Mouse (Mus musculus) liver, embryonic 14.5 days (tissue): ENCODE data around the gene Cacna1a. TPM values are rescaled to one million over a fixed set of nuclear protein-coding genes. Genes with fewer than 3 reads are reported as not detected.
"Not testable (repeated sequence)": the region's sequence is repeated elsewhere in the genome, so short reads cannot be mapped to it uniquely, and the experiment has no call there.

Experiments used
- ATAC-seq: fragments of 200-750 bp; cut with Nextera tagmentation; 2 replicates; pipeline ENCODE4 v1.8.0; 2017; ENCODE audit warnings: moderate number of reproducible peaks, mild to moderate bottlenecking, moderate library complexity; ENCODE audit not compliant: insufficient read depth
- DNase-seq, 3 experiments: peaks; one replicate each; pipeline ENCODE4 v3.0.0-alpha.2; 2012 to 2013; ENCODE audit warnings: low read depth in 3 of 3, low spot score in 3 of 3
- H3K27ac ChIP-seq: fragments of 300-500 bp; sonication (generic); 2 replicates; pipeline ENCODE4 v1.5.1; 2014; ENCODE audit warnings: moderate library complexity, mild to moderate bottlenecking, control low read depth, inconsistent platforms
- H3K27me3 ChIP-seq: fragments of 300-500 bp; sonication (generic); 2 replicates; pipeline ENCODE4 v1.6.1; 2014; ENCODE audit warnings: mild to moderate bottlenecking, low read length, moderate library complexity; ENCODE audit not compliant: control insufficient read depth, insufficient read depth
- H3K36me3 ChIP-seq: fragments of 300-500 bp; sonication (generic); replicated peaks from 2 replicates; pipeline ENCODE4 v1.6.1; 2014; ENCODE audit warnings: low read depth; ENCODE audit not compliant: control insufficient read depth, insufficient read depth
- H3K4me1 ChIP-seq, 2 experiments: fragments of 200-500 bp in 1 of 2; fragments of 300-500 bp in 1 of 2; sonication (generic) in 1 of 2; replicated peaks; 2 replicates each; pipeline ENCODE4 v1.6.1; 2012 to 2014; ENCODE audit warnings: antibody characterized with exemption in 1 of 2, inconsistent platforms in 1 of 2, low read length in 1 of 2; ENCODE audit not compliant: control insufficient read depth in 2 of 2, insufficient read depth in 2 of 2
- H3K4me2 ChIP-seq: fragments of 300-500 bp; sonication (generic); 2 replicates; pipeline ENCODE4 v1.6.1; 2014; ENCODE audit warnings: low read depth, mild to moderate bottlenecking, control low read depth, moderate library complexity
- H3K4me3 ChIP-seq, 2 experiments: fragments of 200-500 bp in 1 of 2; fragments of 300-500 bp in 1 of 2; sonication (generic) in 1 of 2; 2 replicates each; pipeline ENCODE4 v1.5.1; 2012 to 2014; ENCODE audit warnings: low read depth in 2 of 2, low read length in 2 of 2, mild to moderate bottlenecking in 2 of 2, control low read depth in 1 of 2, inconsistent platforms in 1 of 2, moderate library complexity in 1 of 2; ENCODE audit not compliant: insufficient read depth in 1 of 2
- H3K9ac ChIP-seq: fragments of 300-500 bp; sonication (generic); replicated peaks from 2 replicates; pipeline ENCODE4 v1.6.1; 2014; ENCODE audit warnings: mild to moderate bottlenecking, control low read depth, moderate library complexity
- H3K9me3 ChIP-seq: fragments of 300-500 bp; sonication (generic); 2 replicates; pipeline ENCODE4 v1.6.1; 2016; ENCODE audit warnings: low read length, mixed read lengths; ENCODE audit not compliant: control insufficient read depth
- CTCF ChIP-seq: IDR thresholded peaks from 2 replicates; pipeline ENCODE4 v1.5.1; 2016; ENCODE audit warnings: antibody characterized with exemption, low read depth, control low read depth
- EP300 ChIP-seq: IDR thresholded peaks from 2 replicates; pipeline ENCODE4 v1.6.1; 2016; ENCODE audit warnings: antibody characterized with exemption, low read depth
- WGBS: fragments of 180-500 bp; shearing (Covaris S2); extraction: QIAGEN DNeasy Blood & Tissue Kit; methylation state at CpG from one replicate; pipeline ENCODE4 v1.1.7; 2014; ENCODE audit not compliant: insufficient replicate concordance; 5-methylcytosine and 5-hydroxymethylcytosine counted together
- polyA plus RNA-seq, 2 experiments: library from polyadenylated mRNA; depleted of rRNA in 1 of 2; stranded (reverse) in 1 of 2; unstranded in 1 of 2; fragments of >200 nt; fragmentation: Nextera tagmentation in 1 of 2; extraction: Ambion mirVana in 1 of 2; gene quantifications; 2 replicates each; pipeline versions ENCODE4 v1.2.1 to v1.2.3; 2012 to 2014

The Cacna1a gene
- polyA plus RNA-seq, 2 experiments: 0.61 to 1.5 TPM

DNA sequence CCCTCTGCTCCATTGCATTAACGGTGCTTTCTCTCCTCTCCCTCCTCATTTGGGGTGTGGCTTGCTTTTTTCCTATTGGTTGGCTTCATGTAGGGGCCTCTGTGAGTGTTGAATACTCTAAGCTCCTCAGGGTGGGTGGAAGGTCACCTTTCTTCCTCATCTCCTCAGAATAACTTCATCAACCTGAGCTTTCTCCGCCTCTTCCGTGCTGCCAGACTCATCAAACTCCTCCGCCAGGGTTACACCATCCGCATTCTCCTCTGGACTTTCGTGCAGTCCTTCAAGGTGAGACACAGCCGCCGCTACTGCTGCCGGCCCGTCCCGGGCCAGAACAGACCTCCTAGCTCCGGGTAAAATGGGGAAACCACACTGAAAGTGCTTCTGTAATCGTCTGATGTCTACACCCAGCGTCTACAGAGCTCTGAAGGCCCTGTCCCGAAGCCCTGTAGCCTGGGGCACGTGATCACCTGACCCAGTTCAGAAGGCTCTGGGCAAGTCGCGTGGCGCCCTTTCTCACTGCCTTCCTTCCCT lies 213.0 kb downstream of the Cacna1a start:
- Histone ChIP-seq H3K4me1 (no peaks in the 10 kb centered on the region), H3K9me3 (no peaks in the 10 kb centered on the region), H3K36me3 (no peaks in the 10 kb centered on the region), H3K27ac (no peak overlapping the region), H3K9ac (no peak overlapping the region), H3K4me3 (no peak overlapping the region), H3K27me3 (peaks cover 32% of the 10 kb centered on the region), H3K4me2 (peak overlapping the region; percentile 38; the same call in 1 of the 2 replicates)
- no peak for ATAC-seq
- TF ChIP-seq EP300 (no peak), CTCF (no peak)
- no peak for DNase-seq
- 3% methylated on average over 19 of the region's 19 CpGs for WGBS

DNA sequence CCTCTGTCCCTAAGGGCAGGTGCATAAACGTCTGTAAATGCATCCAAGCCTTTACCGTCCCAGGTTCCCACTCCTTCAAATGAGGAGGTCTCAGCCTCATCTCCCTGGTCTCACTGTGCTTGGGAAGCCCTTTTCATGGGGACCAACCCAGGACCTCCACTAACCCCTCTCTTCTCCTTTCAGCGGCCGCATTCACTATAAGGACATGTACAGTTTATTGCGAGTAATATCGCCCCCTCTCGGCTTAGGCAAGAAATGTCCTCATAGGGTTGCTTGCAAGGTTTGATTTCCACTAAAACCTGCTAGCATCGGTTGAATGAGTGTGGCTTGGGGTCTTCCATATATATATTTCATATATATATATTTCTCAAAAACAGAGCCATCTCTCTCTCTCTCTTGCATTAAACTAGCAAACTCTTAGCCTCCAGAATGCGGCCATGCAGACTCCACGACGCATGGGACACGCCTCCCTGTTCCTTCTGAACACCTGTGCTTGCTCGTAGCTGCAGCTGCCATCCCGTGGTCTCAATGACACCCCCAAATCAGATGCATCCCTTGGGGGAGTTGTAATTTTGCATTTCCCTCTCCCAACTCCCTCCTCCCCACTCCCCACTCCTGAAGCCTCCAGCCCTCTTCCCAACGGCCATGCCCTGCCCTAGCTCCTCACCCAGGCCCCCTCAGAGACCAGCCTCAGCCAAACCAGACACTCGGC lies 226.4 kb downstream of the Cacna1a start:
- H3K4me2 ChIP-seq: no peak overlapping the region
- no peak overlapping the region for H3K27ac ChIP-seq
- H3K9me3 ChIP-seq: no peaks in the 10 kb centered on the region
- no peak overlapping the region for H3K9ac ChIP-seq
- DNase-seq (peak in 1 of 3 experiments; percentile 15), ATAC-seq (no peak)
- H3K4me3 ChIP-seq: no peak overlapping the region
- TF ChIP-seq CTCF (peak; percentile 67), EP300 (no peak)
- H3K27me3 ChIP-seq: peaks cover 9% of the 10 kb centered on the region
- H3K4me1 ChIP-seq: no peaks in the 10 kb centered on the region
- H3K36me3 ChIP-seq: no peaks in the 10 kb centered on the region
- 31% methylated on average over 16 of the region's 16 CpGs for WGBS

DNA sequence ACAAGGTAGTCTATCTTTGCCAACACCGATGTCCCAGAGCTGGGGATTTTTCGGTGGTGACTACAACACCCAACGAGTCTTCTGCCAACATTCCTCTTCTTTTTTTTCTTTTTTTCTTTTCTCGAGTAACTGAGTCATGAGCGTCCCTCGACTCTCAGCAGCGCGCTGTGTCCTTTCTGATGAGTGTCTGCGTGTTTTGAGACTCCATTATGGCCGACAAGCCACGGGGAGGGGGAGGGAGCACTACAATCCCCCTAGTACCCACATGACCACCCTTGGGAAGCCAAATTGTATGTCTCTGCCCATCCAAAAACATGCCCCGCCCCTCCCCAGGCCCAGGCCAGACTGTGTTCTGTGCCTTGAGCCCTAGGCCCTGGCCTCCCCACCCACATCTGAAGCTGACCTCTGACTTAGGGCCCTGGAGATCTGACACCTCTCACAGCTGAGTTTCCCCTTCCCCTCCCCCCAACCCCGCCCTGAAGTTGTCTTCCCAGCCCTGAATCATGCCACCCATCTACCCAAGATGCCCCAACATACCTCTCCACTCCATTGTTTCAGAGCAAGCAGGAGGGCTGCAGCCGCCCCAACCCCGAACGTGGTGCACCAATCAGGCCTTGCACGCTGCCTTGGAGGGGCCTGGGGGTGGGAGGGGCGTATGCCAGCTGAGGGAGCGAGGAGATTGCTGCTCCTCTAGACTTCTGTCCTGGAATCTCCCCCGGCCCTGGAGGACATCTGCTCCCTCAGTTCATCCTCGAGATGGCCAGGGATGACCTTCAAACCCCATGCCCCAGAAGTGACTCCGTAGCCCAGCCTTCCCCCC lies 227.6 kb downstream of the Cacna1a start:
- DNase-seq (no peak), ATAC-seq (no peak)
- H3K4me1 ChIP-seq: no peaks in the 10 kb centered on the region
- no peak overlapping the region for H3K4me2 ChIP-seq
- TF ChIP-seq EP300 (no peak), CTCF (no peak)
- no peak overlapping the region for H3K27ac ChIP-seq
- no peak overlapping the region for H3K4me3 ChIP-seq
- H3K9me3 ChIP-seq: no peaks in the 10 kb centered on the region
- peaks cover 9% of the 10 kb centered on the region for H3K27me3 ChIP-seq
- H3K9ac ChIP-seq: no peak overlapping the region
- H3K36me3 ChIP-seq: no peaks in the 10 kb centered on the region
- WGBS: 44% methylated on average over 22 of the region's 22 CpGs

DNA sequence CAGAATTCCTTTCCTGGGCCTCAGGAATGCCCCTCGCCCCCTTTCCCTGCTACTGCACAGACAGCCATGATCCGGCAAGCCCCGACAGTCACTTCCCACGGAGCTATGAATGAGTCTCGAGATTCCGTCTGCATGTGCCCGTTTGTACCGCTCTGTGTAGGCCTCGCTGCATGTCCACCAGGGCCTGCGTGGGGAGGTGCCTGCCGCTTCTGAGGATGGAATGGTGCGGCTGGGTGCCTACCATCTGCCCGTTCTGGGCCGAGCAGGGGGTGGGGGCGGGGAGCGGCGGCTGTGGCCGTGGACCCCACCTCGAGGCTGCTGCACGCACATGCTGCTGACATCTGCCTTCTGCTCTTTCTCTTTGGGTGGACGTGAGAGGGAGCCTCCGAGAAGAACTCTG lies 228.8 kb downstream of the Cacna1a start:
- Histone ChIP-seq H3K4me1 (no peaks in the 10 kb centered on the region), H3K4me3 (no peak overlapping the region), H3K9me3 (no peaks in the 10 kb centered on the region), H3K4me2 (no peak overlapping the region), H3K27me3 (peaks cover 9% of the 10 kb centered on the region), H3K36me3 (no peaks in the 10 kb centered on the region), H3K9ac (no peak overlapping the region), H3K27ac (no peak overlapping the region)
- ATAC-seq (no peak), DNase-seq (no peak)
- WGBS: 46% methylated on average over 22 of the region's 22 CpGs
- TF ChIP-seq CTCF: no peak
- no peak for TF ChIP-seq EP300

DNA sequence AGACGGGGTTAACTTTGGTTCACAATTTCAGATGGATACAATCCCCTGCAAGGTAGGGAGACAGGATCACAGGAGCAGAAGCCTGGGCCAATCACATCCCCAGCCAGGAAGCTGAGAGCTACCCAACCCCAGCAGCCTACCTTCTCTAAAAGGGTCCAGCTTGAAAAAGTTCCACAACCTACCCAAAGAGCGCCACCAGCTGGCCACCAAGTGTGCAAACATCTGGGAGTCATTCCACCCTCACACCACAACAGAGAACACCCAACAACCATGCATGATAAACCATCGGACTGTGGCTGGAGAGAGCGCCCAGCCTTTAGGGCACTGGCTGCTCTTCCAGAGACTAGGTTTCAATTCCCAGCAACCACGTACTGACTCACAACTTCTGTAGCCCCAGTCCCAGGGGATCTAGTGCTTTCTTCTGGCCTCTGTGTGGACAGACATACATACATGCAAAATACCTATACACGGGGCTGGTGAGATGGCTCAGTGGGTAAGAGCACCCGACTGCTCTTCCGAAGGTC lies 232.9 kb downstream of the Cacna1a start:
- Histone ChIP-seq H3K4me3 (no peak overlapping the region), H3K4me1 (peaks cover 4 to 10% of the 10 kb centered on the region in 2 experiments; a peak in 3 of 4 replicates), H3K27me3 (peaks cover 6% of the 10 kb centered on the region), H3K27ac (no peak overlapping the region), H3K9me3 (no peaks in the 10 kb centered on the region), H3K4me2 (no peak overlapping the region), H3K9ac (no peak overlapping the region), H3K36me3 (no peaks in the 10 kb centered on the region)
- DNase-seq: no peak
- WGBS: 55% methylated on average over 8 of the region's 8 CpGs
- TF ChIP-seq CTCF (peak; percentile 45; the same call in 1 of the 2 replicates), EP300 (no peak)
- no peak for ATAC-seq

DNA sequence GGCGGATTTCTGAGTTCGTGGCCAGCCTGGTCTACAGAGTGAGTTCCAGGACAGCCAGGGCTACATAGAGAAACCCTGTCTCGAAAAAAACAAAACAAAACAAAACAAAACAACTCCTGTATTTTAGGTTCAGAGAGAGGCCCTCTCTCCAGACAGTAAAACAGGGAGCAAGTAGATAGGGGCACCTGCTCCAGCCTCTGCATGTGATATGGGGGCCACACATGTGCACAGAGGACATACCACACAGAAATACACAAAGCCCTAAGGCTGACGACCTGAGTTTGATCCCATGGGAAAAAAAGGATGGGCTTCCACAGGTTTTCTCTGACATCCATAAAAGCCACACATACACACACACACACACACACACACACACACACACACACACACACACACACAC lies 235.2 kb downstream of the Cacna1a start:
- WGBS: 55% methylated on average over 4 of the region's 4 CpGs
- H3K4me1 ChIP-seq: peaks cover 4 to 10% of the 10 kb centered on the region in 2 experiments; a peak in 3 of 4 replicates
- not testable (repeated sequence) for H3K9me3 ChIP-seq, H3K4me2 ChIP-seq, H3K27me3 ChIP-seq, H3K27ac ChIP-seq, H3K36me3 ChIP-seq, DNase-seq, H3K4me3 ChIP-seq, H3K9ac ChIP-seq
- peak; percentile 48; the same call in 1 of the 2 replicates for ATAC-seq
